Mouse (Mus musculus): Measurements from ENCODE around the gene Catip. TPM values are rescaled to one million over a fixed set of nuclear protein-coding genes. Genes with fewer than 3 reads are reported as not detected.

Gene Catip
- polyA plus RNA-seq, 1 experiment from 2014 or later, result 0.33 TPM

GRCm38 (mm10) chr1:74385531-74385930, 23.6 kb downstream of the Catip start:
- no peak overlapping the region for H3K4me2 ChIP-seq
- no peak overlapping the region for H3K4me3 ChIP-seq
- no peaks in the 10 kb centered on the region for H3K36me3 ChIP-seq
- no peak for ATAC-seq (ENCODE audit: extremely low read depth, insufficient number of reproducible peaks, low FRiP score, low TSS enrichment)
- WGBS, result 80% methylated on average over 8 of the region's 8 CpGs
- H3K9ac ChIP-seq, result no peak overlapping the region
- no peak overlapping the region for H3K27ac ChIP-seq (replicated peaks)
- peaks cover 37% of the 10 kb centered on the region for H3K4me1 ChIP-seq
- no peaks in the 10 kb centered on the region for H3K27me3 ChIP-seq (replicated peaks)
- H3K9me3 ChIP-seq, result no peaks in the 10 kb centered on the region

DNA sequence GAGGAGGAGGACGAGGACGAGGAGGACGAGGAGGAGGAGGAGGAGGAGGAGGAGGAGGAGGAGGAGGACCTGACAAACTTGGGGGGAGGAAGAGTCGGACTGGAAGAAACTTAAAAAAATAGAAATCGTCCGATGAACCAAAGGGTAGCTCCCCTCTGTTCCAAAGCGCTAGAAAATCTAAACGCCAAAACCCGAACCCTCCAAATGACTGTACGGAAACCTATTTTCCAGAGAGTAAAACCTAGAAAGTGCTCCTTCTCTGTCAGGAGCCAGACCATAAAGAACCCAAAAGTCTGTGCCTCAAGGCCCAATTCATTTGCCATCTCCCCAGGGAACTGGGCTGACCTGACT, 24.4 kb downstream of the Catip start:
- no peaks in the 10 kb centered on the region for H3K9me3 ChIP-seq
- H3K9ac ChIP-seq, result peak overlapping the region; percentile 88
- peak overlapping the region; percentile 68 for H3K4me2 ChIP-seq
- no peaks in the 10 kb centered on the region for H3K36me3 ChIP-seq
- no peaks in the 10 kb centered on the region for H3K27me3 ChIP-seq (replicated peaks)
- ATAC-seq (ENCODE audit: extremely low read depth, insufficient number of reproducible peaks, low FRiP score, low TSS enrichment), result no peak
- H3K4me1 ChIP-seq, result peaks cover 42% of the 10 kb centered on the region
- H3K27ac ChIP-seq (replicated peaks), result peak overlapping the region; percentile 99
- WGBS, result 49% methylated on average over 7 of the region's 10 CpGs
- H3K4me3 ChIP-seq, result peak overlapping the region; percentile 62

DNA sequence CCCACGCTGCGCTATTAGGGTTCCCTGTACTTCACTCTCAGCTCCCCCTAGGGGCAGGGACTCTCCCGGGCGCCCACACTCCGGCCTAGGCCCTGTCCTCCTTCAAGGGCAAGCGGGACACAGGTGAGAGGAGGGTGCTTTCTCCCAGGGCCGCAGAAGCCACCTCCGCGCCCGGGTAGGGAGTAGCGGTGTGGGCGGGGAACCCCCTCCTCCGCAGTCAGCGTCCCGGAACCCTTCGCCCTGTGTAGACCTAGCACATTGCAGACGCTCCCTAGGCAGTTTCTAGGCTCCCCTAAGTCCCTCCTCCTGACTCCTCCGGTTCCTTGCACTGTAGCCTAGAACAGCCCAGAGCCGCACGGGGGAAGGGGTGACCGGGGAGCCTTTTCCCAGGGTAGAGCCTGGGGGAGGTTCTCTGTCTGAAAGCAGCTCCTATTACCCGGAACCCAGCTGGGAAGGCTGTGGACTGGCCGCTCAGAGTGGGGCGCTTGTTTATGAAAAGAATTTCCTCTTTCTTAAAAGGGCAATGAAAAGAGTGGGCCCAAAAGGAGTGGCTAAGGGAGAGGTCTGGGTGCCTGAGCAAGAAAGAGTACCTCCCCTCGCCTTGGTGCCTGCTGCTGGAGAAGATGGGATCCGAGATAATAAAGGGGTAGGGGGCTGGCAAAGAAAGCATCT, 24.9 kb downstream of the Catip start:
- Histone ChIP-seq H3K4me2 (peak overlapping the region; percentile 68), H3K27me3 (replicated peaks) (no peaks in the 10 kb centered on the region), H3K27ac (replicated peaks) (peak overlapping the region; percentile 99), H3K4me3 (peak overlapping the region; percentile 62), H3K36me3 (no peaks in the 10 kb centered on the region), H3K4me1 (peaks cover 42% of the 10 kb centered on the region), H3K9ac (peak overlapping the region; percentile 88), H3K9me3 (no peaks in the 10 kb centered on the region)
- ATAC-seq (ENCODE audit: extremely low read depth, insufficient number of reproducible peaks, low FRiP score, low TSS enrichment), result peak; percentile 72
- WGBS, result 2% methylated on average over 26 of the region's 26 CpGs

- Histone ChIP-seq H3K36me3 (no peaks in the 10 kb centered on the region), H3K27ac (replicated peaks) (peak overlapping the region; percentile 99), H3K4me3 (peak overlapping the region; percentile 62), H3K9me3 (no peaks in the 10 kb centered on the region), H3K9ac (peak overlapping the region; percentile 88), H3K4me2 (peak overlapping the region; percentile 68), H3K4me1 (peaks cover 42% of the 10 kb centered on the region), H3K27me3 (replicated peaks) (no peaks in the 10 kb centered on the region)
- WGBS, result 59% methylated on average over 15 of the region's 15 CpGs
- no peak for ATAC-seq (ENCODE audit: extremely low read depth, insufficient number of reproducible peaks, low FRiP score, low TSS enrichment)
Measured at GRCm38 (mm10) chr1:74387386-74387988, 25.6 kb downstream of the Catip start.

DNA sequence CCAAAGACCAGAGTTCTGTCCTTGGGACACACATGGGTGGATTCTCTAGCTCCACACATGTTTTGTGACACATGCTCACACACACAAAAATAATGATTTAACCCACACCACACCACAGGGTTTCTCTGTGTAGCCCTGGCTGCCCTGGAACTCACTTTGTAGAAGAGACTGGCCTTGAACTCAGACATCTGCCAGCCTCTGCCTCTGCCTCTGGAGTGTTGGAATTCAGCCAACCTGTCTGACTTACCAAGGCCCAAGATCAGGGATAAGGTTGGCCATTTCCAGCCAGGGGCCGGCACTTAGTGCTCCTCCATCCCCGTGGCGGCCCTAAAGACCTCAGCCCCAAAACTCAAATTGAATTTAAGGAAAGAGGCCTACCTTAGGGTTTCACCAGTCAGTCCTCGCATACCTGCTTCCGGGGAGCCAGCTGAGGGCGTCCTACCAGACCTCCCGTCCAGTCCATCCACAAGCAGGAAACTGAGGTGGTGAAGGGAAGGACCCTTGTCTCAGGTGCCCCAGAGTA, 26.6 kb downstream of the Catip start:
- peaks cover 50% of the 10 kb centered on the region for H3K4me1 ChIP-seq
- peak overlapping the region; percentile 99 for H3K27ac ChIP-seq (replicated peaks)
- 0 out of 2 replicates have a peak overlapping the region, but pooled peaks have one; percentile 11 for H3K9ac ChIP-seq
- H3K4me2 ChIP-seq, result no peak overlapping the region
- ATAC-seq (ENCODE audit: extremely low read depth, insufficient number of reproducible peaks, low FRiP score, low TSS enrichment), result no peak
- no peaks in the 10 kb centered on the region for H3K9me3 ChIP-seq
- no peak overlapping the region for H3K4me3 ChIP-seq
- 74% methylated on average over 7 of the region's 7 CpGs for WGBS
- H3K27me3 ChIP-seq (replicated peaks), result no peaks in the 10 kb centered on the region
- H3K36me3 ChIP-seq, result peaks cover 5% of the 10 kb centered on the region

DNA sequence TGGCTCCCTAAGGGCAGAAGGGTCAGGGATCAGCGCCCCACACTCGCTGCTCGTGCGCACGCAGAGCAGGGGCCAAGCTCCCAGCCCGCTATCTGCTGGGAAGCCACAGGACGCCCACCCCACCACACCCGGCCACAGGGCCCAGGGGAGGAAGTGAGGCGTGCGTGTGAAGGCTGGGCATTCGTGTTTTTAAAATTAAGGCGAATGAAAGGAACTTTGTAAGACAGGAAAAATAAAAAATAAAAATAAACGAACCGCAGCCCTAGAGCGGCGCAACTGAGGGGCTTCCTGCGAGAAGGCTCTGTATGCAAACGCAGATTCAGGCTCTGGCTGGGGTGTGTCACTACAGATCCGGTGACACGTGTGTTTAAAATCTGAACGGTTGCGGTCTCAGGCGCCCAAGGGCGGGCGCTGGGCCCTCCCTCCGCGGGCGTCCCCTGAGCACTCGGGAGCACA, 28.0 kb downstream of the Catip start:
- 4% methylated on average over 29 of the region's 29 CpGs for WGBS
- H3K27ac ChIP-seq (replicated peaks), result peak overlapping the region; percentile 99
- peak overlapping the region; percentile 100 for H3K9ac ChIP-seq
- no peaks in the 10 kb centered on the region for H3K27me3 ChIP-seq (replicated peaks)
- peak overlapping the region; percentile 95 for H3K4me3 ChIP-seq
- peaks cover 19% of the 10 kb centered on the region for H3K36me3 ChIP-seq
- H3K4me1 ChIP-seq, result peaks cover 61% of the 10 kb centered on the region
- peak overlapping the region; percentile 94 for H3K4me2 ChIP-seq
- no peak for ATAC-seq (ENCODE audit: extremely low read depth, insufficient number of reproducible peaks, low FRiP score, low TSS enrichment)
- no peaks in the 10 kb centered on the region for H3K9me3 ChIP-seq

DNA sequence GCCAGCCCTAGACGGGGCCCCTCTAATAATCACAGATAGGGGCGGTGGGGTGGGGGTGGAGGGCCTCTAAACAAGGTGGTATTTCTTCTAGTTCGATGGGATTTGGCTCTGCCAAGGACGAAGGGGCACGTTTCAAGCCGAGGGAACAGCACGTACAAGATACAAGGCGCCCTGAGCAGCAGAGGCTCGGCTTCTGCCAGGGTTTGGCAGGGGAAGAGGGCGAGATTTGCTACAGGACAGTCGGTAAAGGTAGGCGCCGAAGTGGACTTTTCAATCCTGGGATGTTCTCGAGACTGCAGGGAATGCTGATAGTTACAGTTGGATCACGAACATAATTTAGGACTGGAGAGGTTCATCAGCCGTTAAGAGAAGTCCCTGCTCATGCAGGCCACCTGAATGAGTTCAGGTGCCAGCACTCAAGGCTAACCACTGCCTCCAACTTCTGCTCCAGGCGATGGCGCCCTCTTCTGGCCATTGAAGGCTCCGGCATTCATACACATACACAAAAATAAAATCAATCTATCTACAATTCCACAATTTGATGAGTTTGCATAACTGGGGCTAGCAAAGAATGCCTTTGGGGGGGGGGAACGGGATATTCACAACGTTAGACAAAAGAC, 28.5 kb downstream of the Catip start:
- 5% methylated on average over 21 of the region's 21 CpGs for WGBS
- H3K9me3 ChIP-seq, result no peaks in the 10 kb centered on the region
- no peak for ATAC-seq (ENCODE audit: extremely low read depth, insufficient number of reproducible peaks, low FRiP score, low TSS enrichment)
- H3K27me3 ChIP-seq (replicated peaks), result no peaks in the 10 kb centered on the region
- peaks cover 25% of the 10 kb centered on the region for H3K36me3 ChIP-seq
- peak overlapping the region; percentile 94 for H3K4me2 ChIP-seq
- peak overlapping the region; percentile 95 for H3K4me3 ChIP-seq
- H3K4me1 ChIP-seq, result peaks cover 61% of the 10 kb centered on the region
- H3K9ac ChIP-seq, result peak overlapping the region; percentile 100
- peak overlapping the region; percentile 99 for H3K27ac ChIP-seq (replicated peaks)

- Histone ChIP-seq H3K27ac (replicated peaks) (peak within 1 kb of the TSS; percentile 99), H3K9me3 (no peaks in the 10 kb centered on the region), H3K9ac (peak within 1 kb of the TSS; percentile 100), H3K27me3 (replicated peaks) (no peaks in the 10 kb centered on the region), H3K4me3 (peak within 1 kb of the TSS; percentile 95), H3K4me1 (peaks cover 61% of the 10 kb centered on the region), H3K36me3 (peaks cover 26% of the 10 kb centered on the region), H3K4me2 (peak within 1 kb of the TSS; percentile 94)
- ATAC-seq (ENCODE audit: extremely low read depth, insufficient number of reproducible peaks, low FRiP score, low TSS enrichment), result peak; percentile 70
- 3% methylated on average over 51 of the region's 51 CpGs for WGBS
Measured at GRCm38 (mm10) chr1:74390924-74391748, 29.2 kb downstream of the Catip start, which contains the start of gene Ctdsp1. TSS of gene Ctdsp1 (plus strand) at chr1:74391509.

- no peaks in the 10 kb centered on the region for H3K27me3 ChIP-seq (replicated peaks)
- peak overlapping the region; percentile 99 for H3K27ac ChIP-seq (replicated peaks)
- ATAC-seq (ENCODE audit: extremely low read depth, insufficient number of reproducible peaks, low FRiP score, low TSS enrichment), result peak; percentile 49
- H3K36me3 ChIP-seq, result peaks cover 26% of the 10 kb centered on the region
- peak overlapping the region; percentile 94 for H3K4me2 ChIP-seq
- WGBS, result under 1% methylated on average over 52 of the region's 63 CpGs
- H3K9me3 ChIP-seq, result no peaks in the 10 kb centered on the region
- peaks cover 63% of the 10 kb centered on the region for H3K4me1 ChIP-seq
- peak overlapping the region; percentile 100 for H3K9ac ChIP-seq
- H3K4me3 ChIP-seq, result peak overlapping the region; percentile 95
Measured at GRCm38 (mm10) chr1:74391844-74392441, 30.0 kb downstream of the Catip start.

- 2% methylated on average over 16 of the region's 16 CpGs for WGBS
- H3K4me1 ChIP-seq, result peaks cover 59% of the 10 kb centered on the region
- H3K4me3 ChIP-seq, result peak overlapping the region; percentile 95
- peak overlapping the region; percentile 99 for H3K27ac ChIP-seq (replicated peaks)
- ATAC-seq (ENCODE audit: extremely low read depth, insufficient number of reproducible peaks, low FRiP score, low TSS enrichment), result no peak
- peaks cover 26% of the 10 kb centered on the region for H3K36me3 ChIP-seq
- H3K27me3 ChIP-seq (replicated peaks), result no peaks in the 10 kb centered on the region
- peak overlapping the region; percentile 100 for H3K9ac ChIP-seq
- peak overlapping the region; percentile 94 for H3K4me2 ChIP-seq
- H3K9me3 ChIP-seq, result no peaks in the 10 kb centered on the region
Measured at GRCm38 (mm10) chr1:74392446-74392994, 30.6 kb downstream of the Catip start.

Measured in heart, embryonic 13.5 days (tissue).